Mouse (Mus musculus) mouse embryonic stem cell (cell line): ENCODE measurements at regions not wholly inside any gene's neighbourhood (a gene's known extent, or its start where the extent isn't known, plus 50 kb on each side); places are given as distances from the start of the nearest gene placed in this dataset.

Experiments used
- in situ Hi-C, 2 experiments: fragments of 300-500 bp; cut with MboI; formaldehyde crosslinking; loops; 1 replicate in 1 of 2; 3 replicates in 1 of 2; pipeline ENCODE4 v1.14.3; 2019 to 2020; ENCODE audit warnings: low sequenced_read_pairs in 2 of 2, low pct_unique_long_range_greater_than_20kb in 1 of 2, mixed read lengths in 1 of 2; ENCODE audit not compliant: unreplicated experiment in 1 of 2

- in situ Hi-C loops: no loop called here
These were observed 143.9 kb upstream of the Tle3 start for GRCm38 (mm10) chr9:61228230-61228631.

- in situ Hi-C loops: no loop called here
These were observed 141.9 kb upstream of the Tle3 start for GRCm38 (mm10) chr9:61230306-61230705.

- in situ Hi-C loops: no loop called here
These were observed 139.5 kb upstream of the Tle3 start for GRCm38 (mm10) chr9:61232630-61233029.

GRCm38 (mm10) chr9:61233251-61233650 is 138.9 kb upstream of the Tle3 start:
- in situ Hi-C loops: no loop called here

- in situ Hi-C loops: no loop called here
These were observed 136.2 kb upstream of the Tle3 start for GRCm38 (mm10) chr9:61235653-61236610.

DNA sequence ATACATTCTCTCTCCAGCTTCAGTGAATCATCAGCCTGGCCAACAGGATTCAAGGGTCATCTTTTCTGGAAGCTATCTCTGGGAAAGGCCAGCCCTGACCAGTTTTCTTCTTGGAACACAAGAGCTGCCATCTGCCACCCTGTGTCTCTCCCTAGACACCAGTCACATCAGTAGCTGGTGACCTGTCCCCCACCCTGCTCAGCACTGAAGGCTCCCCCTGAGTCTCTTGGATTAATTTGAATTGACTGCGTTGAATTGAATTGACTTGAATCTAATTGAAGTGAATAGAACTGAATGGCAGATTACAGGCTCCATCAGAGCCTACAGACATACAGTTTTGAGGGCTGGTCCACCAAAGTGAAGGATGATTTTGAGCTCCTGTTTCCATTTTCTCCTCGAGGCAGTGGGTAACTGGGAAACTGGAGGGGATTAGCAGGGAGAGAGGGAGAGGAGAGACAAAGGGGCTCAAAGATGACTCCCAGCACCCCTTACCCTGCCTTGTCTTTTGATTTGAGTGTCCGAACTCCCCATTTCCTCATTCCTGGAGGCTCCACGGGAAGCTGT is 133.4 kb upstream of the Tle3 start:
- in situ Hi-C loops: no loop called here

- in situ Hi-C loops: no loop called here
These were observed 132.8 kb upstream of the Tle3 start for GRCm38 (mm10) chr9:61239328-61239727.

- in situ Hi-C loops: no loop called here
These were observed 130.7 kb upstream of the Tle3 start for GRCm38 (mm10) chr9:61241442-61241841.

DNA sequence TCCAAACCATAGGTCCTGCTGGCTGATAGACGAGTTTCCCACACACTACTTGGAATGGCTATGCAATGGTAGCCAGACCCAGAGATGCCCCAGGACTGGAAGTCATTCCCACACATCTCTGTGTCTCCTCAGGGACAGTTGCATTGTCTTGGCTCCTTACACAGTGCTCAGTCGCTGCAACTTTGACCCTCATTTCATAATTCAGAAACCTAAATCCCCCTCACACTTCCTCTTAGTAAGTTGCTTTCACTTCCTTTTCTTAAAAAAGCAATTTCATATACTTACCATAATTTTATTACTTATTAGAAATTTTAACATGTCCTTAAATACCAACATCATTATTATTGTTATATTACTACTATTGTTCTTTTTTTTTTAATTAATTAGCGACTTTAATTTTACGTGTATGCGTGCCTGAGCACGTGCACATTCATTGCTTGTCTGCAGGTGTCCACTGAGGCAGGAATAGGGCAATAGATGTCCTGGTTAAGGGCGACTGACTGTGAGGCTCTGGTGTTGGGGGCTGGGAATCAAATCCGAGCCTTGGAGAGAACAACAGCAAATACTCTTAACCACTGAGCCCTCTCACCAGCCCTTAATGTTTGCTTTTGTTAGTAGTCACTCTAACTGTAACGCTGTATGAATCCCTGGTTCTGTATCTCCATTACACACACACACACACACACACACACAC is 129.9 kb upstream of the Tle3 start:
- in situ Hi-C loops: no loop called here

GRCm38 (mm10) chr9:61243289-61243688 is 128.9 kb upstream of the Tle3 start:
- in situ Hi-C loops: no loop called here

- in situ Hi-C loops: no loop called here
These were observed 122.3 kb upstream of the Tle3 start for GRCm38 (mm10) chr9:61249691-61250425.

DNA sequence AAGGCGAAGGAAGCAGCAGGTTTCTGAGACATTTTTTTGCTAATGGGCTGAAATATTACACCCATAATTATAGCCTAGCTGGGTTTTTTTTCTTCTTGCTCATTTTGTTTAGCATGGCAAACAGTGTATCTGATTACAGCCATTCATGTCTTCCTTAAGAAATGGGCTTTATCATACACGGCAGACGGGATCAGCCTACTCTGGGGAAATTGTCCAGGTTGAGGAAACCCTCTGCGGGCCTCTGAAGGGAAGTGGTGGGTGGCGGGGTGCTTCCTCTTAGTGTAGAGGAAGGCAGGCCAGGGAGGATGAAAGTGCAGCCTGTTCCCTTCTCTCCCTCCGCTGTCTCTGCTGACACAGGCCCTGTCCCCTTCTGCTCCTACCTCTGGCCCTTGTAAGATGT is 120.6 kb upstream of the Tle3 start:
- in situ Hi-C loops: no loop called here

DNA sequence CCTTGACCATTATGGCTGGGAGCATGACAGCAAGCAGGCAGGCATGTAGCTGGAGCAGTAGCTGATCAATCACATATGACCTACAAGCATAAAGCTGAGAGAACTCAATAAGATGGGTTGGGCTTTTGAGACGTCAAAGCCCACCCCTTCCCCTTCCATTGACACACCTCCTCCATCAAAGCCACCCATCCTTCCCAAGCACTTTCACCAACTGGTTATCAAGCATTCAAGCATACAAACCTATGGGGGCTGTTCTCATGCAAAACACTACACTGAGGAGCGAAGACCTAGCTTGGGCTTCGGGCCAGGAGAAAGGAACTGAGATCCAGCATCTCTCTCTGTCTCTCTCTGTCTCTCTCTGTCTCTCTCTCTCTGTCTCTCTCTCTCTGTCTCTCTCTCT is 118.4 kb upstream of the Tle3 start:
- in situ Hi-C loops: no loop called here

GRCm38 (mm10) chr9:61257488-61257887 is 114.7 kb upstream of the Tle3 start:
- in situ Hi-C loops: no loop called here

DNA sequence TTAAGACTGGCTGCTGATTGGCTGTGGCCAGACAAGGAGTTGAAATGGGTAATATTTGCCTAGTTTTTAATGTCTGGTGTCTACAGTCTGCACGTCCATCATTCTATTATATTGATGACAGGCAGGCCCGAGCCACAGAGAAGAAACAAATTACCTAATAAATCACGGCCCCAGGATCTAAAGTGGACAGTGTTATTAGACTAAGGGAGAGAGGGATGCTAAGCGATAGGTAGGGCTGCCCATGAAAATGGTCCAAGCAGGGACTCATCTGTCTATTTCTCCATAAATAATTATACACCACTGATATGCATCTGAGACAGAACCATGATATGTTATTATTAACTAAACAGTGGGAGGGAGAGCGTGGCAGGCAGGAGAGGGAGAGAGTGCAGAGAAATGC is 114.1 kb upstream of the Tle3 start:
- in situ Hi-C loops: no loop called here

DNA sequence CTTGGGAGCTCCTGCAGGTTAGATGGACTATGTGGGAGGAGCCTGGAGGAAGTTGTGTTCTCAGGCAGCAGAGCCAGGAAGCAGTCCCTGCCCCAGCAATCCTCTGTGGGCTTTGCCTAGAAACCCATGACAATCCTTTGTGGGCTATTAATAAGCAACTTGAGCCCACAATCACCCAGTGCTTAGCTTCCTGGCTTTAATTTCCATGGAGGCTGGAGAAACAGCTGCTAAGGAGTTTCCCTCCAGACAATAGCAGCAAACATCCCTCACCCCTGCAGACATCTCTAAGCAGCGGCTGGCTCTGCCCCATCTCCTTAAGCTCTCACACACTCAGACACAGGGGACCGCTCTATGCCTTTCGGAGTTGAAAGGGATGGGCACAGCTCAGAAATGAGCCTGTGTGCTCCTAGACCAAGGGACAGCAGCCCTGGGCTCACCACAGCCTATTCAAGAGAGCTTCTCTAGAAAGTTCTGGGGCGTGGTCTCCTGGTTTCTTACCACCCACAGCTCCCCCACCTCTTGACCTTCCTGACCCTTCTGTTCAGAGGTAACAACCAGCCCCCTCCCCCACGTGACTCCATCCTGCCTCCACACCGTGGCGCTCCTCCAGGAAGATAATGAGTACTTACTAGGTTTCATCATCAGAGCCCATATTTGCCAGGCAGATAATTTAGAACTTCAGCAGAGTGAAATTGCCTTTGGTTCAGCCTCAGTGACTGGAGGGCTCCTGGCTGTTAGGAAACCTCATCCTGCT is 112.6 kb upstream of the Tle3 start:
- in situ Hi-C loops: no loop called here

GRCm38 (mm10) chr9:61261263-61261662 is 110.9 kb upstream of the Tle3 start:
- in situ Hi-C loops: no loop called here

- in situ Hi-C loops: no loop called here
These were observed 110.3 kb upstream of the Tle3 start for GRCm38 (mm10) chr9:61261739-61262333.
